In genomic region chr12:31404575-31405240, GRCm38 (mm10) we compare ENCODE assay signal across 27 mouse cellular contexts. TPM values are rescaled to one million over a fixed set of nuclear protein-coding genes. Genes with fewer than 3 reads are reported as not detected.
DNase-seq lines count a peak whose midpoint lies in the region; ATAC-seq and TF ChIP-seq lines count a peak whose summit lies in the region.
"Had no signal": no experiment of that assay in that cellular context is flagged by ENCODE, and none has a peak within 500 bp of the region (broad histone marks: within the 10 kb centered on the region; RNA-seq: fewer than 3 reads in every experiment).

No protein-coding gene starts in this region.

- no peak overlapping the region for H3K9ac ChIP-seq in midbrain, embryonic 11.5 days (ENCODE audit: low read length)
- no peak overlapping the region for H3K9ac ChIP-seq in midbrain, embryonic 16.5 days (ENCODE audit: low read depth, low read length)
- H3K9ac ChIP-seq in MEL (ENCODE audit: control insufficient read depth, low read depth, low read length, poor library complexity, severe bottlenecking), result no peak overlapping the region
- H3K9ac ChIP-seq in forebrain, embryonic 12.5 days, result no peak overlapping the region
- H3K9ac ChIP-seq: forebrain, embryonic 13.5 days; hindbrain, embryonic 13.5 days; intestine, embryonic 15.5 days had no signal

- peak; percentile 45 for DNase-seq in midbrain, embryonic 11.5 days (ENCODE audit: low spot score, missing footprints)
- DNase-seq in MEL (ENCODE audit: low read depth, low spot score), result peak; percentile 30
- no peak for DNase-seq in frontal cortex, adult 2 months (ENCODE audit: extremely low spot score in 1 of 2, low spot score in 1 of 2)
- no peak for DNase-seq in spleen, postnatal 36 days (ENCODE audit: low spot score in 2 of 2)
- DNase-seq: adrenal gland, adult 2 months; adrenal gland, postnatal 14 days; cerebellum, adult 18-20 months; cerebellum, adult 9-10 months; cerebellum, postnatal 14 days; gastrocnemius, adult 2 months; gastrocnemius, postnatal 14 days; heart, adult 2 months; kidney, adult 11 months had no signal

- no peak for TF ChIP-seq RAD21 in MEL (IDR thresholded peaks at IDR 0.05; ENCODE audit: low read depth, low read length)

- TF ChIP-seq CTCF in MEL (IDR thresholded peaks at IDR 0.05 in 2 of 3, conservative IDR thresholded peaks at IDR 0.05 in 1 of 3; ENCODE audit: control insufficient read depth in 1 of 3, insufficient read depth in 1 of 3, low read depth in 2 of 3, low read length in 3 of 3, poor library complexity in 1 of 3, severe bottlenecking in 1 of 3), result no peak

- H3K27ac ChIP-seq in midbrain, embryonic 11.5 days (ENCODE audit: low read depth, low read length), result no peak overlapping the region
- no peak overlapping the region for H3K27ac ChIP-seq in midbrain, embryonic 16.5 days (ENCODE audit: low read length)
- no peak overlapping the region for H3K27ac ChIP-seq in MEL (ENCODE audit: control insufficient read depth, low read depth, low read length)
- no peak overlapping the region for H3K27ac ChIP-seq in forebrain, embryonic 12.5 days
- H3K27ac ChIP-seq: forebrain, embryonic 13.5 days; gastrocnemius, adult 2 months; heart, adult 2 months; hindbrain, embryonic 10.5 days; hindbrain, embryonic 13.5 days; intestine, embryonic 15.5 days had no signal

- no peaks in the 10 kb centered on the region for H3K36me3 ChIP-seq in midbrain, embryonic 11.5 days (ENCODE audit: control insufficient read depth, insufficient read depth, low read length)
- H3K36me3 ChIP-seq in midbrain, embryonic 16.5 days (ENCODE audit: control insufficient read depth, insufficient read depth, low read length), result no peaks in the 10 kb centered on the region
- H3K36me3 ChIP-seq in MEL (ENCODE audit: control insufficient read depth in 1 of 2, insufficient read depth in 2 of 2, low read length in 2 of 2), result no peaks in the 10 kb centered on the region
- H3K36me3 ChIP-seq in forebrain, embryonic 12.5 days (replicated peaks), result no peaks in the 10 kb centered on the region
- H3K36me3 ChIP-seq: G1E; hindbrain, embryonic 10.5 days; hindbrain, embryonic 13.5 days; intestine, embryonic 15.5 days had no signal

- no peak; a peak in 1 of 4 replicates for TF ChIP-seq EP300 in MEL (IDR thresholded peaks at IDR 0.05; ENCODE audit: low read depth in 1 of 2, low read length in 2 of 2)

- H3K27me3 ChIP-seq in midbrain, embryonic 11.5 days (ENCODE audit: control insufficient read depth, insufficient read depth, low read length), result no peaks in the 10 kb centered on the region
- no peaks in the 10 kb centered on the region for H3K27me3 ChIP-seq in midbrain, embryonic 16.5 days (ENCODE audit: control insufficient read depth, insufficient read depth, low read depth, low read length)
- H3K27me3 ChIP-seq in MEL (ENCODE audit: control insufficient read depth in 1 of 2, insufficient read depth in 2 of 2, low read length in 2 of 2), result peaks cover 0 to 4% of the 10 kb centered on the region in 2 experiments; a peak in 1 of 4 replicates
- H3K27me3 ChIP-seq in forebrain, embryonic 12.5 days, result no peaks in the 10 kb centered on the region
- H3K27me3 ChIP-seq: CH12.LX; forebrain, embryonic 13.5 days; hindbrain, embryonic 13.5 days; intestine, embryonic 15.5 days had no signal

- 80% methylated on average over 5 of the region's 5 CpGs for WGBS in midbrain, embryonic 11.5 days
- 83% methylated on average over 5 of the region's 5 CpGs for WGBS in midbrain, embryonic 16.5 days
- WGBS in forebrain, embryonic 12.5 days, result 77% methylated on average over 5 of the region's 5 CpGs

- no peak overlapping the region for H3K4me3 ChIP-seq in midbrain, embryonic 11.5 days (ENCODE audit: low read depth, low read length)
- no peak overlapping the region for H3K4me3 ChIP-seq in midbrain, embryonic 16.5 days (ENCODE audit: low read depth, low read length)
- H3K4me3 ChIP-seq in MEL (ENCODE audit: control insufficient read depth in 1 of 2, insufficient read depth in 1 of 2, low read depth in 2 of 2, low read length in 2 of 2), result no peak overlapping the region
- no peak overlapping the region for H3K4me3 ChIP-seq in forebrain, embryonic 12.5 days (replicated peaks)
- H3K4me3 ChIP-seq: forebrain, embryonic 13.5 days; gastrocnemius, adult 2 months; heart, adult 2 months; hindbrain, embryonic 10.5 days; hindbrain, embryonic 13.5 days; intestine, embryonic 15.5 days had no signal

- no peaks in the 10 kb centered on the region for H3K9me3 ChIP-seq in midbrain, embryonic 11.5 days (ENCODE audit: control insufficient read depth, low read length)
- H3K9me3 ChIP-seq in midbrain, embryonic 16.5 days (replicated peaks; ENCODE audit: control insufficient read depth, low read length, poor library complexity, severe bottlenecking), result no peaks in the 10 kb centered on the region
- H3K9me3 ChIP-seq in MEL (replicated peaks; ENCODE audit: insufficient read depth, low read length), result no peaks in the 10 kb centered on the region
- no peaks in the 10 kb centered on the region for H3K9me3 ChIP-seq in forebrain, embryonic 12.5 days
- H3K9me3 ChIP-seq: forebrain, embryonic 13.5 days; G1E; hindbrain, embryonic 10.5 days; hindbrain, embryonic 13.5 days; intestine, embryonic 15.5 days had no signal

- no peaks in the 10 kb centered on the region for H3K79me2 ChIP-seq in MEL (ENCODE audit: control insufficient read depth, insufficient read depth, low read length, poor library complexity)

- ATAC-seq in midbrain, embryonic 11.5 days (ENCODE audit: low FRiP score), result no peak
- ATAC-seq in midbrain, embryonic 16.5 days, result no peak
- ATAC-seq in megakaryocyte, adult 5-6 weeks (ENCODE audit: poor library complexity, severe bottlenecking), result peak; percentile 91
- no peak for ATAC-seq in forebrain, embryonic 12.5 days (ENCODE audit: low FRiP score)
- ATAC-seq: forebrain, embryonic 13.5 days; forebrain, embryonic 16.5 days; hindbrain, embryonic 16.5 days; intestine, embryonic 15.5 days had no signal

- no peak overlapping the region for H3K4me2 ChIP-seq in midbrain, embryonic 11.5 days
- no peak overlapping the region for H3K4me2 ChIP-seq in midbrain, embryonic 16.5 days (ENCODE audit: low read length)
- H3K4me2 ChIP-seq in forebrain, embryonic 12.5 days, result no peak overlapping the region
- H3K4me2 ChIP-seq: forebrain, embryonic 13.5 days; heart, embryonic 11.5 days; hindbrain, embryonic 13.5 days; intestine, embryonic 15.5 days had no signal

- no peak for TF ChIP-seq POLR2A in MEL (IDR thresholded peaks at IDR 0.05; ENCODE audit: control insufficient read depth in 1 of 2, insufficient read depth in 1 of 2, low read depth in 1 of 2, low read length in 2 of 2, poor library complexity in 1 of 2)

- H3K4me1 ChIP-seq in midbrain, embryonic 11.5 days (ENCODE audit: control insufficient read depth, insufficient read depth, low read length), result no peaks in the 10 kb centered on the region
- no peaks in the 10 kb centered on the region for H3K4me1 ChIP-seq in midbrain, embryonic 16.5 days (ENCODE audit: control insufficient read depth, insufficient read depth, low read length)
- peaks cover 0 to 5% of the 10 kb centered on the region in 2 experiments; a peak in 1 of 4 replicates for H3K4me1 ChIP-seq in MEL (ENCODE audit: control insufficient read depth in 1 of 2, insufficient read depth in 2 of 2, low read length in 2 of 2)
- no peaks in the 10 kb centered on the region for H3K4me1 ChIP-seq in forebrain, embryonic 12.5 days
- H3K4me1 ChIP-seq: forebrain, embryonic 13.5 days; hindbrain, embryonic 10.5 days; hindbrain, embryonic 13.5 days; intestine, embryonic 15.5 days had no signal

TF ChIP-seq in MEL, 35 proteins besides CTCF, POLR2A, EP300 and RAD21:
- TF ChIP-seq GATA1 (IDR thresholded peaks at IDR 0.05; ENCODE audit: low read depth, low read length), result 0 out of 2 replicates have a peak, but pooled peaks have one; percentile 5
- TF ChIP-seq BHLHE40 (IDR thresholded peaks at IDR 0.05; ENCODE audit: borderline replicate concordance, low read depth, low read length), result no peak

RNA-seq across cellular contexts. Expression of gene Slc26a3, which starts 14.0 kb away (rescaled TPM):
- not detected in 2 replicates for polyA plus RNA-seq in midbrain, embryonic 11.5 days (2014; fragmentation: Nextera tagmentation; extraction: Ambion mirVana)
- 0.09 TPM in 1 of 2 replicates, not detected in the other for polyA plus RNA-seq in midbrain, embryonic 16.5 days (2015; fragmentation: Nextera tagmentation; extraction: Ambion mirVana)
- total RNA-seq in MEL (2012; rRNA removed), result not detected in 2 replicates
- under 1 TPM in 1 of 2 experiments, not detected in 1; 0.07 TPM for polyA plus RNA-seq in MEL (2012; ENCODE audit: insufficient read depth in 1 of 2, insufficient read length in 2 of 2, low read depth in 1 of 2, low replicate concordance in 2 of 2, missing spikeins in 1 of 2)
- total RNA-seq in megakaryocyte, adult 5-6 weeks (2015), result 0.27 and 0.43 TPM in 2 replicates
- 0.28 and 2.3 TPM in 2 replicates for total RNA-seq in megakaryocyte, adult 5-6 weeks (2017)
- polyA plus RNA-seq in frontal cortex, adult 2 months (2012; rRNA removed), result 0.10 TPM in 1 of 2 replicates, not detected in the other
- 0.06 and 0.09 TPM in 2 replicates for polyA plus RNA-seq in forebrain, embryonic 12.5 days (2016; fragmentation: Nextera tagmentation; extraction: Ambion mirVana)
- total RNA-seq: CH12.LX; gastrocnemius, adult 2 months; gastrocnemius, postnatal 14 days; gastrocnemius, postnatal 4 days had no signal
- polyA plus RNA-seq: adrenal gland, adult 2 months; embryonic facial prominence, embryonic 11.5 days; G1E; hindbrain, embryonic 13.5 days had no signal

RNA-seq across cellular contexts. Expression of gene Dld, which starts 53.5 kb away (rescaled TPM):
- 159 and 186 TPM in 2 replicates for polyA plus RNA-seq in midbrain, embryonic 11.5 days (2014; fragmentation: Nextera tagmentation; extraction: Ambion mirVana)
- 122 and 132 TPM in 2 replicates for polyA plus RNA-seq in midbrain, embryonic 16.5 days (2015; fragmentation: Nextera tagmentation; extraction: Ambion mirVana)
- 112 TPM in 2 replicates for total RNA-seq in MEL (2012; rRNA removed)
- 100 to 1,000 TPM; 131 to 229 TPM for polyA plus RNA-seq in MEL (2012; ENCODE audit: insufficient read depth in 1 of 2, insufficient read length in 2 of 2, low read depth in 1 of 2, low replicate concordance in 2 of 2, missing spikeins in 1 of 2)
- total RNA-seq in megakaryocyte, adult 5-6 weeks (2015), result 68.0 and 73.7 TPM in 2 replicates
- 76.8 and 86.3 TPM in 2 replicates for total RNA-seq in megakaryocyte, adult 5-6 weeks (2017)
- 90.4 and 99.2 TPM in 2 replicates for polyA plus RNA-seq in frontal cortex, adult 2 months (2012; rRNA removed)
- 148 and 150 TPM in 2 replicates for polyA plus RNA-seq in forebrain, embryonic 12.5 days (2016; fragmentation: Nextera tagmentation; extraction: Ambion mirVana)

Comparison
In these comparisons a context has a peak if more than half of its experiments do, and no peak if none do; other contexts are left out.
1. DNase-seq: peak in midbrain, embryonic 11.5 days (single experiment) and MEL (single experiment); none in frontal cortex, adult 2 months (0 of 2) and spleen, postnatal 36 days (0 of 2).